Mouse (Mus musculus) lung, adult 2 months (tissue): ENCODE results near the gene Scn10a. TPM values are rescaled to one million over a fixed set of nuclear protein-coding genes. Genes with fewer than 3 reads are reported as not detected.

ENCODE experiments used
- DNase-seq: peaks from one replicate; pipeline ENCODE4 v3.0.0; 2022
- H3K4me1 ChIP-seq: fragments of 200-500 bp; 2 replicates; pipeline ENCODE4 v1.6.1; 2011; ENCODE audit warnings: low read length; ENCODE audit not compliant: control insufficient read depth, insufficient read depth
- H3K4me3 ChIP-seq: fragments of 200-500 bp; replicated peaks from 2 replicates; pipeline ENCODE3; 2011; ENCODE audit warnings: low read depth, mild to moderate bottlenecking, control low read depth, low read length; ENCODE audit errors: extremely low read depth
- CTCF ChIP-seq: fragments of 200-500 bp; IDR thresholded peaks from 2 replicates; pipeline ENCODE4 v1.5.1; 2011; ENCODE audit warnings: mild to moderate bottlenecking, low read length, control low read depth; ENCODE audit not compliant: insufficient read depth
- POLR2A ChIP-seq: fragments of 200-500 bp; IDR thresholded peaks from 2 replicates; pipeline ENCODE4 v1.6.1; 2011; ENCODE audit warnings: low read depth, mild to moderate bottlenecking, control low read depth, low read length, borderline replicate concordance; ENCODE audit errors: extremely low read depth
- WGBS: fragments of 180-500 bp; shearing (Covaris S2); methylation state at CpG from one replicate; pipeline ENCODE4 v1.1.7; 2018; 5-methylcytosine and 5-hydroxymethylcytosine counted together
- polyA plus RNA-seq: library from polyadenylated mRNA; depleted of rRNA; stranded (reverse); fragments of >200 nt; gene quantifications from 2 replicates; pipeline ENCODE4 v1.2.3, GENCODE M21; 2012

The Scn10a gene
- polyA plus RNA-seq, 1 experiment, result 0.09 TPM

GRCm38 (mm10) chr9:119656111-119656510 is 63.0 kb downstream of the Scn10a start:
- Histone ChIP-seq H3K4me1 (no peaks in the 10 kb centered on the region), H3K4me3 (no peak overlapping the region)
- no peak for TF ChIP-seq POLR2A
- TF ChIP-seq CTCF, result no peak
- no peak for DNase-seq
- 40% methylated on average over 6 of the region's 6 CpGs for WGBS

- WGBS, result 51% methylated on average over 5 of the region's 5 CpGs
- no peak overlapping the region for H3K4me3 ChIP-seq
- no peaks in the 10 kb centered on the region for H3K4me1 ChIP-seq
- no peak for DNase-seq
- no peak for TF ChIP-seq CTCF
- no peak for TF ChIP-seq POLR2A
These were observed 65.4 kb downstream of the Scn10a start for GRCm38 (mm10) chr9:119653758-119654157.

- TF ChIP-seq POLR2A (no peak), CTCF (peak; percentile 49)
- Histone ChIP-seq H3K4me1 (no peaks in the 10 kb centered on the region), H3K4me3 (no peak overlapping the region)
- WGBS, result 56% methylated on average over 8 of the region's 8 CpGs
- peak; percentile 57 for DNase-seq
These were observed 72.1 kb downstream of the Scn10a start for GRCm38 (mm10) chr9:119646942-119647547.

GRCm38 (mm10) chr9:119641985-119642384 is 77.1 kb downstream of the Scn10a start:
- no peaks in the 10 kb centered on the region for H3K4me1 ChIP-seq
- WGBS, result 80% methylated on average over 6 of the region's 6 CpGs
- DNase-seq, result no peak
- no peak overlapping the region for H3K4me3 ChIP-seq
- TF ChIP-seq POLR2A (no peak), CTCF (no peak)

- no peaks in the 10 kb centered on the region for H3K4me1 ChIP-seq
- TF ChIP-seq POLR2A (no peak), CTCF (no peak)
- H3K4me3 ChIP-seq, result no peak overlapping the region
- no peak for DNase-seq
- 39% methylated on average over 11 of the region's 11 CpGs for WGBS
These were observed 84.8 kb downstream of the Scn10a start for GRCm38 (mm10) chr9:119634216-119634843.

GRCm38 (mm10) chr9:119633475-119633874 is 85.6 kb downstream of the Scn10a start:
- Histone ChIP-seq H3K4me1 (no peaks in the 10 kb centered on the region), H3K4me3 (no peak overlapping the region)
- WGBS, result 73% methylated on average over 5 of the region's 5 CpGs
- no peak for DNase-seq
- TF ChIP-seq CTCF (no peak), POLR2A (no peak)

- H3K4me3 ChIP-seq, result no peak overlapping the region
- no peak for TF ChIP-seq CTCF
- no peak for DNase-seq
- WGBS, result 30% methylated on average over 12 of the region's 12 CpGs
- H3K4me1 ChIP-seq, result no peaks in the 10 kb centered on the region
These were observed 86.3 kb downstream of the Scn10a start for GRCm38 (mm10) chr9:119632801-119633200.

- no peak overlapping the region for H3K4me3 ChIP-seq
- TF ChIP-seq POLR2A (no peak), CTCF (no peak)
- 26% methylated on average over 15 of the region's 15 CpGs for WGBS
- DNase-seq, result no peak
- no peaks in the 10 kb centered on the region for H3K4me1 ChIP-seq
These were observed 87.1 kb downstream of the Scn10a start for GRCm38 (mm10) chr9:119631899-119632533.

- Histone ChIP-seq H3K4me1 (no peaks in the 10 kb centered on the region), H3K4me3 (no peak overlapping the region)
- no peak for TF ChIP-seq POLR2A
- TF ChIP-seq CTCF, result no peak
- no peak for DNase-seq
- WGBS, result 69% methylated on average over 13 of the region's 13 CpGs
These were observed 87.7 kb downstream of the Scn10a start for GRCm38 (mm10) chr9:119631393-119631898.
